Mouse (Mus musculus) heart, embryonic 13.5 days (tissue): ENCODE results near the gene C2cd2. TPM values are rescaled to one million over a fixed set of nuclear protein-coding genes. Genes with fewer than 3 reads are reported as not detected.
"Not testable (repeated sequence)": the region's sequence is repeated elsewhere in the genome, so short reads cannot be mapped to it uniquely, and the experiment has no call there.

Experiments
- ATAC-seq: fragments of 200-750 bp; cut with Nextera tagmentation; 2 replicates; pipeline ENCODE4 v1.8.0; 2017; ENCODE audit warnings: moderate TSS enrichment; ENCODE audit not compliant: insufficient number of reproducible peaks, low FRiP score, low TSS enrichment; ENCODE audit errors: extremely low read depth
- H3K27ac ChIP-seq: fragments of 300-500 bp; sonication (generic); replicated peaks from 2 replicates; pipeline ENCODE4 v1.5.1; 2015; ENCODE audit warnings: moderate library complexity, mild to moderate bottlenecking, inconsistent platforms
- H3K27me3 ChIP-seq: fragments of 300-500 bp; sonication (generic); replicated peaks from 2 replicates; pipeline ENCODE4 v1.6.1; 2015; ENCODE audit warnings: mild to moderate bottlenecking, inconsistent platforms
- H3K36me3 ChIP-seq: fragments of 300-500 bp; sonication (generic); 2 replicates; pipeline ENCODE4 v1.6.1; 2015; ENCODE audit warnings: mild to moderate bottlenecking, inconsistent platforms
- H3K4me1 ChIP-seq: fragments of 300-500 bp; sonication (generic); 2 replicates; pipeline ENCODE4 v1.6.1; 2015; ENCODE audit warnings: inconsistent platforms
- H3K4me2 ChIP-seq: fragments of 300-500 bp; sonication (generic); 2 replicates; pipeline ENCODE4 v1.6.1; 2015; ENCODE audit warnings: inconsistent platforms, mild to moderate bottlenecking, moderate library complexity
- H3K4me3 ChIP-seq: fragments of 300-500 bp; sonication (generic); 2 replicates; pipeline ENCODE4 v1.5.1; 2015; ENCODE audit warnings: moderate library complexity, mild to moderate bottlenecking, inconsistent platforms
- H3K9ac ChIP-seq: fragments of 300-500 bp; sonication (generic); 2 replicates; pipeline ENCODE4 v1.6.1; 2015; ENCODE audit warnings: inconsistent platforms, mild to moderate bottlenecking, moderate library complexity
- H3K9me3 ChIP-seq: fragments of 300-500 bp; sonication (generic); 2 replicates; pipeline ENCODE4 v1.6.1; 2016; ENCODE audit warnings: inconsistent platforms
- WGBS: fragments of 180-500 bp; shearing (Covaris S2); methylation state at CpG from one replicate; pipeline ENCODE4 v1.1.7; 2015; ENCODE audit warnings: mixed read lengths; 5-methylcytosine and 5-hydroxymethylcytosine counted together
- polyA plus RNA-seq: library from polyadenylated mRNA; unstranded; fragments of >200 nt; fragmentation: Nextera tagmentation; extraction: Ambion mirVana; gene quantifications from 2 replicates; pipeline ENCODE4 v1.2.1, GENCODE M21; 2015

The C2cd2 gene
- polyA plus RNA-seq, 1 experiment from 2014 or later: 13.2 TPM

DNA sequence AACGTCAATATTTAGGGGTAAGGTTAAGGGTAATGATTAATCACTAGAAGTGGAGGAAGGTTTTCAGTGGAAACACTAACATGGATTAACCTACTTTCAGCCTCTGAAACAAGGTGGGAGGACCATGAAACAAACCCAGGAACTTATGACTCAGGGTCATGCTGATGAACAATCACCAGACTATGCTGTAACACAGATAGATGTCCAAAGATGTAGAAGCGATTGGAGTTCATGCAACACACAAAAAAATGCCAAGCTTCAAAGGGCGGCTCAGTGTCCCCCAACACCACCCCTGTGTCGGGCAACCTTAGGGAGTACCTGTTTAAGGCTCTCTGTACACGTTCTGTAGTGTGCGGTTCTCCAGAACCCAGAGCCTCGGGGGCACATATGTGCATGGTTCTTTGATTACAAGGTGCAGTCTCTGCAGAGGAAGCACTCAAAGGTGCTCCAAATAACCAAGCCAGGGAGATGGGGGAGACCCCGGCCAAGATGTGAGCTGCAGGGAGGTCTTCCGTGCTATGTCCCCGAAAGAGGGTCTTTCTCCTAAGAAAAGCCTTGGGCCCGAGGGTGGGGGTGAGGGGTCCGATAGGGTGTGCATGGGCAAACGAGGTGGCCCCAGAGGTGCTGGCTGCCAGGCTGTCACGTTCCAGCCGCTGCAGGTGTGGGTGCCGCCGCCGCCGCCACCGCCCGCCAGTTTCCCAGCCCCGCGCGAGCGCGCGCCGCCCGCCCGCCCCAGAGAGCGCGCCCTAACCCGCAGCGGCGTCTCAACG lies 832 bp downstream of the C2cd2 start:
- no peaks in the 10 kb centered on the region for H3K9me3 ChIP-seq
- H3K4me1 ChIP-seq: peaks cover 50% of the 10 kb centered on the region
- peak overlapping the region; percentile 82 for H3K4me3 ChIP-seq
- peaks cover 1% of the 10 kb centered on the region for H3K36me3 ChIP-seq
- 7% methylated on average over 36 of the region's 36 CpGs for WGBS
- no peak for ATAC-seq
- peak overlapping the region; percentile 95 for H3K4me2 ChIP-seq
- H3K27ac ChIP-seq: peak overlapping the region; percentile 97
- H3K9ac ChIP-seq: peak overlapping the region; percentile 97
- H3K27me3 ChIP-seq: no peaks in the 10 kb centered on the region

DNA sequence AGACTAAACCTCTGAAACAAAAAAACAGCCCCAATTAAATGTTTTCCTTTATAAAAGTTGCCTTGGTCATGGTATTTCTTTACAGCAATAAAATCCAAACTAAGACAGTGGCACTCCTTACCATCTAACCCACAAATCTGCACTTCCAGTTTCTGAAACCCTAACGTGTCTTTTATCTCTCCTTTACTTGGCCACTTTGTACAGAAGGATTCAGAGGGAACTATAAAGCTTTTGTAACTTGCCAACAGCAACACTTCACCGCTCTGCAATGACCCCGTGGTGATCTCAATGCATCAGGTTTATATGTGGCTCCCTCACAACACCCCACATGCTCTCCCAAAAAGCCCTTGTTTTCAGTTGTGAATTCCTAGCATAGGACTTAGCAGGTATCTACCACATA lies 2.0 kb downstream of the C2cd2 start:
- peaks cover 57% of the 10 kb centered on the region for H3K4me1 ChIP-seq
- H3K9me3 ChIP-seq: no peaks in the 10 kb centered on the region
- 82% methylated on average over 3 of the region's 3 CpGs for WGBS

GRCm38 (mm10) chr16:97958401-97958973 lies 3.9 kb downstream of the C2cd2 start:
- ATAC-seq: no peak
- H3K4me1 ChIP-seq: peaks cover 57% of the 10 kb centered on the region
- peaks cover 30% of the 10 kb centered on the region for H3K36me3 ChIP-seq
- H3K4me2 ChIP-seq: peak overlapping the region; percentile 53
- 0 out of 2 replicates have a peak overlapping the region, but pooled peaks have one; percentile 14 for H3K9ac ChIP-seq
- H3K9me3 ChIP-seq: no peaks in the 10 kb centered on the region
- H3K27ac ChIP-seq: peak overlapping the region; percentile 77
- peaks cover 28% of the 10 kb centered on the region for H3K27me3 ChIP-seq
- no peak overlapping the region for H3K4me3 ChIP-seq

More for the DNA sequence above, 2.0 kb downstream of the C2cd2 start:
- Histone ChIP-seq H3K4me3 (no peak overlapping the region), H3K4me2 (peak overlapping the region; percentile 95; the same call in 1 of the 2 replicates), H3K27ac (no peak overlapping the region), H3K27me3 (peaks cover 10% of the 10 kb centered on the region), H3K36me3 (peaks cover 13% of the 10 kb centered on the region), H3K9ac (no peak overlapping the region)
- no peak for ATAC-seq

DNA sequence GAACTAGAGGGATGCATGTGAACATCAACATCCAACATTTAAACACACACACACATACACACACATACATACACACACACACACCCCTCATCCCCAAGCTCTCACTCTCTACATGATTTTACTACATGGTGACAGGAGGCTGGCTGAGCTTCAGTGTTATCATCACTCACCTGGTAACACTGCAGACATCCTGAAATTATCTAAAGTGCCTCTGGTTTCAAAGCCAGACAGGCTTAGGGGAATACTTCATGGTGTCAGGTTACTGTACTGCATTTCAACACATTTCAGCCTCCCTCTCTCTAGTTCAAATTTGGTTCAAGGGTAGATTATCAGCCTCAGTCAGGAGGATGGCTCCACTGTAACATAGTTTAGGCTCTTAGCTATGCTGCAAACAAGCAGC lies 4.8 kb downstream of the C2cd2 start:
- peak overlapping the region; percentile 53 for H3K4me2 ChIP-seq

DNA sequence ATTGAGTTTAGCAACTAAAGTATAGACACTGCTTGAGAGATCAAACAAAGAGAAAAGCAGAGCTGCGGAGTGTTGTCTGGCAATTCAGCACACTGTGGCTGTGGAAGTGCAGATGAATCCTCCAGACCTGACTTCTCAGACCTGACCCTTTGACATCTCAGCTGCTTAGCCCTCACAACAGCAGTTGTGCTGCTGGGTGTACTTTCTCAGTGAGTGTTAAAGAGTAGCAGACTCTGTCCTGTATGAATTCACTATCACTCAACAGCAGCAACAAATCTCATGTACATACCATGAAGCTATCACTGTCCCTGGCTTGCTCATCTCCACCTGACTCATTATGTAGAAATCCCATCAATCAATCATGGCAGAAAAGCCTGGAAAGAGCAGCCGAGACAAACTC lies 6.4 kb downstream of the C2cd2 start:
- 85% methylated on average over 2 of the region's 2 CpGs for WGBS
- Histone ChIP-seq H3K4me2 (no peak overlapping the region), H3K36me3 (peaks cover 50% of the 10 kb centered on the region), H3K9me3 (no peaks in the 10 kb centered on the region), H3K4me3 (no peak overlapping the region), H3K9ac (no peak overlapping the region), H3K27me3 (peaks cover 48% of the 10 kb centered on the region), H3K4me1 (peaks cover 55% of the 10 kb centered on the region), H3K27ac (no peak overlapping the region)
- ATAC-seq: no peak

More for the DNA sequence above, 4.8 kb downstream of the C2cd2 start:
- Histone ChIP-seq H3K9me3 (no peaks in the 10 kb centered on the region), H3K9ac (no peak overlapping the region), H3K4me3 (peak overlapping the region; percentile 13; the same call in 1 of the 2 replicates), H3K36me3 (peaks cover 33% of the 10 kb centered on the region), H3K4me1 (peaks cover 60% of the 10 kb centered on the region), H3K27me3 (peaks cover 33% of the 10 kb centered on the region), H3K27ac (peak overlapping the region; percentile 77)
- 0 out of 2 replicates have a peak, but pooled peaks have one; percentile 21 for ATAC-seq

DNA sequence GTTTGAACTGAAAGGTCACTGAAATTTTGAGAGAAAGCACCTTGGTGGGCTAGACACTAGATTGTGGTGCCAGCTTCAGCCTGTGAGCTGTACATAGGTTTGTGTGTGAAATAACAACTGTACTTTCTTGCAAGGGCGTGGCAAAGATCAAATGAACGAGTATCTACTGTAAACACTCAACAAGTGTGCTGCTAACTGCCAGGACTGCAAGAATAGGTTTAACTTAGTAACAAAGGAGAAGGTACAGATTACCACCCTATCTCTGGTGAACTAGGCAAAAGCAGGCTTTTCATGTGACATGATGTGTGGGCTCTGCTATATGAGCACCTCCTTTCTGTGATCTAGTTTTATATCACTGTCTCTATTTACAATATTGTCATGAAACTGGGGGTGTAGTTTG lies 9.1 kb downstream of the C2cd2 start:
- peaks cover 68% of the 10 kb centered on the region for H3K36me3 ChIP-seq

DNA sequence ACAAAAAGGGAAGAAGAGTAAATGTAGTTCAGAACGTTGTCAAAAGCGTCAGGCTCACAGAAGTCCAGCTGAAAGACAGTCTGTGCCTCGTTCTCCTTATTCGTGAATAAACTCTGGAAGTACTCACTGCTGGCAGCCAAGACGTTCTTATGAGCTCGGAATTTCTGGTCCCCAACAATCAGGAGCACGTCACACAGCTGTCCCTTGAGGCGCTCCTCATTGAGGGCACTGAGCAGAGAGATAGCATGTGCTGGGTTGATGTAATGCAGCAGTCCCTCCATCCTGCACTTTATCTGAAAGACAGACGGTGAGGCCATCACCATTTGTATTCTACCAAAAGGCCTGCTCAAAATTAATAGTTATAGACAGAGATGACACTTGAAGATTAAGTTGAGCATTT lies 9.6 kb downstream of the C2cd2 start:
- H3K9ac ChIP-seq: no peak overlapping the region
- no peak for ATAC-seq
- peaks cover 34% of the 10 kb centered on the region for H3K4me1 ChIP-seq
- H3K27me3 ChIP-seq: peaks cover 57% of the 10 kb centered on the region
- no peak overlapping the region for H3K4me2 ChIP-seq
- H3K4me3 ChIP-seq: no peak overlapping the region
- WGBS: 59% methylated on average over 9 of the region's 9 CpGs
- peaks cover 70% of the 10 kb centered on the region for H3K36me3 ChIP-seq
- no peaks in the 10 kb centered on the region for H3K9me3 ChIP-seq
- H3K27ac ChIP-seq: no peak overlapping the region

More for the DNA sequence above, 9.1 kb downstream of the C2cd2 start:
- 74% methylated on average over 2 of the region's 2 CpGs for WGBS
- H3K27ac ChIP-seq: no peak overlapping the region
- peaks cover 39% of the 10 kb centered on the region for H3K4me1 ChIP-seq
- no peak overlapping the region for H3K9ac ChIP-seq
- H3K9me3 ChIP-seq: no peaks in the 10 kb centered on the region
- no peak overlapping the region for H3K4me2 ChIP-seq
- ATAC-seq: no peak
- H3K27me3 ChIP-seq: peaks cover 57% of the 10 kb centered on the region
- no peak overlapping the region for H3K4me3 ChIP-seq

GRCm38 (mm10) chr16:97952371-97952770 lies 10.0 kb downstream of the C2cd2 start:
- ATAC-seq: no peak
- 83% methylated on average over 4 of the region's 4 CpGs for WGBS
- Histone ChIP-seq H3K4me1 (peaks cover 29% of the 10 kb centered on the region), H3K36me3 (peaks cover 70% of the 10 kb centered on the region), H3K27me3 (peaks cover 57% of the 10 kb centered on the region), H3K9me3 (no peaks in the 10 kb centered on the region), H3K4me3 (no peak overlapping the region), H3K4me2 (no peak overlapping the region), H3K9ac (no peak overlapping the region), H3K27ac (no peak overlapping the region)

DNA sequence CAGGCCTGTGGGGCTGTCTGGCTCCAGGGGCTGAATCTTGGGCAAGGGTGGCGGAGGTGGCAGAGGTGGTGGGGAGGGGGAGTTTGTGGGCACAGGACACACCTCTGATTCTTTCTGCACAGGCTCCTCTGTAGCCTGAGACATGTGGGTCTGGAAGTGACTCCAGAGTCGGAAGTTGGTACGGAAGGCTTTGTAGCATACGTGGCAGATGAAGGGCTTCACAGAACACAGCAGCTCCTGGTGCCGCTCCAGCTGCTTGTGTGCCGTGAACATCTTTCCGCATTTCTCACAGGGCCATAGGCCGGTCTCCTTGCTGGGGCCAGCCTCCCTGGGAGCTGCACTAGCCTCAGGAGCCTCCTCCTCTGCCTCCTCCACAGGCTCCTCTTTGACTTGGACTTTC lies 12.3 kb downstream of the C2cd2 start:
- no peak overlapping the region for H3K9ac ChIP-seq
- H3K27me3 ChIP-seq: peaks cover 43% of the 10 kb centered on the region
- H3K36me3 ChIP-seq: peaks cover 61% of the 10 kb centered on the region
- no peaks in the 10 kb centered on the region for H3K9me3 ChIP-seq
- peaks cover 14% of the 10 kb centered on the region for H3K4me1 ChIP-seq
- WGBS: 94% methylated on average over 8 of the region's 8 CpGs
- H3K27ac ChIP-seq: no peak overlapping the region
- H3K4me3 ChIP-seq: no peak overlapping the region
- no peak overlapping the region for H3K4me2 ChIP-seq
- no peak for ATAC-seq

- Histone ChIP-seq H3K9me3 (peaks cover 2% of the 10 kb centered on the region; the same call in 1 of the 2 replicates), H3K27ac (0 out of 2 replicates have a peak overlapping the region, but pooled peaks have one; percentile 24), H3K4me1 (peaks cover 14% of the 10 kb centered on the region), H3K9ac (no peak overlapping the region), H3K36me3 (peaks cover 59% of the 10 kb centered on the region), H3K27me3 (peaks cover 32% of the 10 kb centered on the region), H3K4me3 (no peak overlapping the region), H3K4me2 (no peak overlapping the region)
- no peak; the same call in 1 of the 2 replicates for ATAC-seq
- 22% methylated on average over 4 of the region's 4 CpGs for WGBS
Observed at GRCm38 (mm10) chr16:97948836-97949235, 13.6 kb downstream of the C2cd2 start.

GRCm38 (mm10) chr16:97946993-97947392 lies 15.4 kb downstream of the C2cd2 start:
- peaks cover 62% of the 10 kb centered on the region for H3K36me3 ChIP-seq
- ATAC-seq, H3K4me3 ChIP-seq, H3K9ac ChIP-seq, H3K4me2 ChIP-seq, H3K27ac ChIP-seq, H3K4me1 ChIP-seq, H3K9me3 ChIP-seq: not testable (repeated sequence)
- H3K27me3 ChIP-seq: peaks cover 18% of the 10 kb centered on the region
- WGBS: 68% methylated on average over 2 of the region's 2 CpGs
